Mouse (Mus musculus) retina, postnatal 7 days (tissue): ENCODE measurements at regions not wholly inside any gene's neighbourhood (a gene's known extent, or its start where the extent isn't known, plus 50 kb on each side); places are given as distances from the start of the nearest gene placed in this dataset.
"Not testable (repeated sequence)": the region's sequence is repeated elsewhere in the genome, so short reads cannot be mapped to it uniquely, and the experiment has no call there.

Experiments
- DNase-seq: peaks from one replicate; pipeline ENCODE4 v3.0.0-alpha.2; 2012; ENCODE audit warnings: low read depth, low spot score

DNA sequence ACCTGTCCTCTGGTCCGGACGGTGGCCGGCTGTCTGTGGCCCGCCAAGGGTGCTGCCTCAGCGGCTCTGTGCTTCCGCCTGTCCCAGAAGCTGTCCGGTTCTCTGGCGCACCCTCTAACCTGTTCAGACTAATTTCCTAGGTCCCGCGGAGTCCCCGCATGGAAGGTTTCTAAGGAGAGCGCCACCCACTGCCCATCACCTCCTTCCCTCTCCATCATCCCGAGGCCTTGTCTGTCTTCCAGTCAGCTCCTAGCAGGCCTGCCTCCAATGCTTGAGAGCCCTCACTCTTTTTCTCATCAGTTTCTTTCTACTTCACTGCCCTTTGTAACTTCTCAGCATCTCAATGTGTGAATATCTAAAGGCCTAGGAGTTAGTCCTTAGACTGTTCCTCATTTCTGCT lies 86.4 kb upstream of the Zfp746 start:
- not testable (repeated sequence) for DNase-seq

DNA sequence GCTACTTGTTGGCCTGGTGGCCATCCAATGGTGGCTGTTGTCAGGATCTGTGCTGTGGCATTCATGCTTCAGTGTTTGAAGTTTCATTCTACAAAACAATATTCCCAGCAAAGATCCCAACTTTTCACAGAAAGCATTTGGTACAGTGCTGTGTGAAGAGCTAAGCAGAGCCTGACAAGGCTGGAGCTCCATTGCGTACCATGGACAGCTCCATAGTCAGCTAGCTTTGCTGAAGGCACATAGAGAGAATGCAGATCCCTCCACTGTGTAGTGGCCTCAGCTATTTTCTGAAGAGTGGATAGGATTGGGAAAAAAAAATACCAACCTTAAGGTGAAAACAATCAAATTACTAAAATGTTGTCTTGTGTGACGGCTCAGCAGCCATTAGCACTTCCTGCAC lies 50.5 kb upstream of the Zfp746 start:
- no peak for DNase-seq
